Comparison of ENCODE assay signal across 8 mouse cellular contexts in the genomic region with DNA sequence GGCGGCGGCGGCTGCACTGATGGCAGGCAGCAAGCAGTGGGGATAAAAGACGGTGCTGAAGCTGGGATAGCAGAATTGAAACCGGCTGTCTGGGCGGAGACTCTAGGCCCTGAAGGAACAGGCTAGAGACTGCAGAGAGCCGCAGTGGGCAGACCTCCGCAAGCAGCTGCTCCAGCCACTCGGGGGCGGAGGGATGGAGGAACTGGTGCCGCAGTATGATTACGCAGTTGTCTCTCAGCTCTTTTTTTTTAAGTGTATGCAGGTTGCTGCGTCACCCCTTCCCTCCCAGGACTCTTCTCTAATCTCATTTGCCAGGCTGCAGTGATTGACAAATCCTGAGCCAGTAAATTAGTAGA. TPM values are rescaled to one million over a fixed set of nuclear protein-coding genes. Genes with fewer than 3 reads are reported as not detected.
DNase-seq lines count a peak whose midpoint lies in the region; ATAC-seq and TF ChIP-seq lines count a peak whose summit lies in the region.

A gene (minus strand): TSS at position 210 of the 356 bp plus-strand sequence.

- peaks cover 2% of the 10 kb centered on the region for H3K27me3 ChIP-seq in embryonic facial prominence, embryonic 11.5 days (ENCODE audit: control insufficient read depth, insufficient read depth, low read length)
- peaks cover 41% of the 10 kb centered on the region for H3K27me3 ChIP-seq in heart, embryonic 13.5 days (replicated peaks)
- H3K27me3 ChIP-seq in lung, embryonic 15.5 days, result peaks cover 37% of the 10 kb centered on the region

- WGBS in embryonic facial prominence, embryonic 11.5 days, result 17% methylated on average over 13 of the region's 13 CpGs
- WGBS in heart, embryonic 13.5 days, result 7% methylated on average over 13 of the region's 13 CpGs
- WGBS in lung, embryonic 15.5 days, result 12% methylated on average over 13 of the region's 13 CpGs

- peak; percentile 4 for DNase-seq in urinary bladder, postnatal 14 days (ENCODE audit: low spot score)
- no peak for DNase-seq in urinary bladder, adult 18-20 months (ENCODE audit: low spot score in 2 of 2)
- peak; percentile 76 for DNase-seq in embryonic facial prominence, embryonic 11.5 days (ENCODE audit: low spot score)
- peak; percentile 69 to 82 for DNase-seq in layer of hippocampus, adult 2 months (ENCODE audit: low spot score in 2 of 2)
- DNase-seq in right cerebral cortex, postnatal 10 days (ENCODE audit: low spot score in 2 of 2), result peak; percentile 82 to 92
- no peak for DNase-seq in spleen, postnatal 10 days (ENCODE audit: low spot score in 2 of 2)

- peak within 1 kb of the TSS; percentile 47 for H3K4me2 ChIP-seq in embryonic facial prominence, embryonic 11.5 days (ENCODE audit: low read depth, low read length)
- peak within 1 kb of the TSS; percentile 72 for H3K4me2 ChIP-seq in heart, embryonic 13.5 days
- peak within 1 kb of the TSS; percentile 58 for H3K4me2 ChIP-seq in lung, embryonic 15.5 days

- H3K4me1 ChIP-seq in embryonic facial prominence, embryonic 11.5 days (ENCODE audit: control insufficient read depth, insufficient read depth, low read length), result no peaks in the 10 kb centered on the region
- no peaks in the 10 kb centered on the region for H3K4me1 ChIP-seq in heart, embryonic 13.5 days
- no peaks in the 10 kb centered on the region for H3K4me1 ChIP-seq in lung, embryonic 15.5 days

- TF ChIP-seq CTCF in layer of hippocampus, adult 2 months (conservative IDR thresholded peaks at IDR 0.05), result no peak

- H3K9ac ChIP-seq in embryonic facial prominence, embryonic 11.5 days (replicated peaks; ENCODE audit: low read length), result peak within 1 kb of the TSS; percentile 50
- H3K9ac ChIP-seq in heart, embryonic 13.5 days, result peak within 1 kb of the TSS; percentile 37; the same call in 1 of the 2 replicates
- H3K9ac ChIP-seq in lung, embryonic 15.5 days, result no peak within 1 kb of the TSS

- no peak within 1 kb of the TSS for H3K27ac ChIP-seq in embryonic facial prominence, embryonic 11.5 days (replicated peaks; ENCODE audit: low read depth, low read length)
- no peak within 1 kb of the TSS for H3K27ac ChIP-seq in heart, embryonic 13.5 days (replicated peaks)
- H3K27ac ChIP-seq in layer of hippocampus, adult 2 months, result peak within 1 kb of the TSS; percentile 93
- H3K27ac ChIP-seq in lung, embryonic 15.5 days, result no peak within 1 kb of the TSS

- no peaks in the 10 kb centered on the region for H3K9me3 ChIP-seq in embryonic facial prominence, embryonic 11.5 days (replicated peaks; ENCODE audit: control insufficient read depth, low read length)
- no peaks in the 10 kb centered on the region for H3K9me3 ChIP-seq in heart, embryonic 13.5 days
- no peaks in the 10 kb centered on the region for H3K9me3 ChIP-seq in lung, embryonic 15.5 days

- no peaks in the 10 kb centered on the region for H3K36me3 ChIP-seq in embryonic facial prominence, embryonic 11.5 days (replicated peaks; ENCODE audit: control insufficient read depth, insufficient read depth, low read depth, low read length)
- H3K36me3 ChIP-seq in heart, embryonic 13.5 days, result no peaks in the 10 kb centered on the region
- no peaks in the 10 kb centered on the region for H3K36me3 ChIP-seq in lung, embryonic 15.5 days

- peak within 1 kb of the TSS; percentile 31 for H3K4me3 ChIP-seq in embryonic facial prominence, embryonic 11.5 days (ENCODE audit: low read depth, low read length)
- peak within 1 kb of the TSS; percentile 54 for H3K4me3 ChIP-seq in heart, embryonic 13.5 days
- H3K4me3 ChIP-seq in layer of hippocampus, adult 2 months, result peak within 1 kb of the TSS; percentile 61
- peak within 1 kb of the TSS; percentile 38 for H3K4me3 ChIP-seq in lung, embryonic 15.5 days

- peak; percentile 88 for ATAC-seq in embryonic facial prominence, embryonic 11.5 days (replicated peaks; ENCODE audit: insufficient number of reproducible peaks, low FRiP score, low TSS enrichment, low read depth)
- no peak for ATAC-seq in heart, embryonic 13.5 days (ENCODE audit: extremely low read depth, insufficient number of reproducible peaks, low FRiP score, low TSS enrichment)
- peak; percentile 55; the same call in 1 of the 2 replicates for ATAC-seq in lung, embryonic 15.5 days (ENCODE audit: borderline replicate concordance, extremely low read depth, low FRiP score, low TSS enrichment)

RNA-seq across cellular contexts. Expression of the gene that starts here (rescaled TPM):
- polyA plus RNA-seq in embryonic facial prominence, embryonic 11.5 days (2014; fragmentation: Nextera tagmentation; extraction: Ambion mirVana), result 11.6 and 13.9 TPM in 2 replicates
- polyA plus RNA-seq in heart, embryonic 13.5 days (2015; fragmentation: Nextera tagmentation; extraction: Ambion mirVana), result 0.83 and 0.98 TPM in 2 replicates
- 10 to 100 TPM; 74.2 to 84.0 TPM for total RNA-seq in layer of hippocampus, adult 2 months (2021)
- 0.85 and 1.0 TPM in 2 replicates for polyA plus RNA-seq in lung, embryonic 15.5 days (2015; fragmentation: Nextera tagmentation; extraction: Ambion mirVana)

Comparison
In these comparisons a context has a peak if more than half of its experiments do, and no peak if none do; other contexts are left out.
1. DNase-seq: peak in urinary bladder, postnatal 14 days (single experiment), embryonic facial prominence, embryonic 11.5 days (single experiment), layer of hippocampus, adult 2 months (2 of 2) and right cerebral cortex, postnatal 10 days (2 of 2); none in urinary bladder, adult 18-20 months (0 of 2) and spleen, postnatal 10 days (0 of 2).
2. Peak in every context shown above with its lines, with median percentiles within 50 percentile points of each other: H3K4me2 ChIP-seq and H3K4me3 ChIP-seq.